Mouse (Mus musculus) hindbrain, postnatal 0 days (tissue): ENCODE results near the gene Tenm3. TPM values are rescaled to one million over a fixed set of nuclear protein-coding genes. Genes with fewer than 3 reads are reported as not detected.

Experiments used
- ATAC-seq: fragments of 200-750 bp; cut with Nextera tagmentation; 2 replicates; pipeline ENCODE4 v1.8.0; 2017; ENCODE audit warnings: mild to moderate bottlenecking, moderate TSS enrichment, moderate library complexity
- DNase-seq: peaks from one replicate; pipeline ENCODE4 v3.0.0-alpha.2; 2015; ENCODE audit warnings: low spot score
- H3K27ac ChIP-seq: fragments of 300-500 bp; sonication (generic); 2 replicates; pipeline ENCODE4 v1.5.1; 2014; ENCODE audit warnings: mild to moderate bottlenecking
- H3K27me3 ChIP-seq: fragments of 300-500 bp; sonication (generic); 2 replicates; pipeline ENCODE4 v1.6.1; 2014; ENCODE audit warnings: low read length, mixed read lengths; ENCODE audit not compliant: insufficient read depth
- H3K36me3 ChIP-seq: fragments of 300-500 bp; sonication (generic); 2 replicates; pipeline ENCODE4 v1.6.1; 2014; ENCODE audit warnings: low read length, mixed read lengths; ENCODE audit not compliant: insufficient read depth
- H3K4me1 ChIP-seq: fragments of 300-500 bp; sonication (generic); 2 replicates; pipeline ENCODE4 v1.6.1; 2014; ENCODE audit warnings: antibody characterized with exemption, low read length, mixed read lengths; ENCODE audit not compliant: insufficient read depth
- H3K4me2 ChIP-seq: fragments of 300-500 bp; sonication (generic); 2 replicates; pipeline ENCODE4 v1.6.1; 2014; ENCODE audit warnings: low read depth, mild to moderate bottlenecking, low read length, moderate library complexity, mixed read lengths
- H3K4me3 ChIP-seq: fragments of 300-500 bp; sonication (generic); 2 replicates; pipeline ENCODE4 v1.5.1; 2014; ENCODE audit warnings: low read length
- H3K9ac ChIP-seq: fragments of 300-500 bp; sonication (generic); replicated peaks from 2 replicates; pipeline ENCODE4 v1.6.1; 2014; ENCODE audit warnings: mild to moderate bottlenecking, low read length, moderate library complexity, mixed read lengths
- H3K9me3 ChIP-seq: fragments of 300-500 bp; sonication (generic); 2 replicates; pipeline ENCODE4 v1.6.1; 2016; ENCODE audit warnings: low read length, mixed read lengths
- CTCF ChIP-seq: IDR thresholded peaks from 2 replicates; pipeline ENCODE4 v1.5.1; 2016; ENCODE audit warnings: antibody characterized with exemption, control low read depth, low read depth
- WGBS: fragments of 180-500 bp; shearing (Covaris S2); extraction: QIAGEN DNeasy Blood & Tissue Kit; methylation state at CpG from one replicate; pipeline ENCODE4 v1.1.7; 2014; 5-methylcytosine and 5-hydroxymethylcytosine counted together
- polyA plus RNA-seq: library from polyadenylated mRNA; unstranded; fragments of >200 nt; fragmentation: Nextera tagmentation; extraction: Ambion mirVana; gene quantifications from 2 replicates; pipeline ENCODE4 v1.2.1, GENCODE M21; 2015
- total RNA-seq: library from RNA; depleted of rRNA; stranded (reverse); fragments of >200 nt; gene quantifications from 2 replicates; pipeline ENCODE4 v1.2.3, GENCODE M21; 2014

Tenm3 gene
- total and polyA plus RNA-seq, 2 experiments from 2014 or later = 21.3 to 151 TPM

GRCm38 (mm10) chr8:48231389-48231788, 612.4 kb downstream of the Tenm3 start:
- no peak for TF ChIP-seq CTCF
- H3K4me1 ChIP-seq = no peaks in the 10 kb centered on the region
- no peak for ATAC-seq
- DNase-seq = no peak
- 74% methylated on average over 9 of the region's 9 CpGs for WGBS
- no peak overlapping the region for H3K9ac ChIP-seq
- H3K27me3 ChIP-seq = no peaks in the 10 kb centered on the region
- no peak overlapping the region for H3K4me2 ChIP-seq
- H3K27ac ChIP-seq = no peak overlapping the region
- peaks cover 8% of the 10 kb centered on the region; the same call in 1 of the 2 replicates for H3K36me3 ChIP-seq
- 0 out of 2 replicates have a peak, but pooled peaks cover 4% of the 10 kb centered on the region for H3K9me3 ChIP-seq
- H3K4me3 ChIP-seq = no peak overlapping the region

GRCm38 (mm10) chr8:48228676-48229075, 615.1 kb downstream of the Tenm3 start:
- no peak for TF ChIP-seq CTCF
- no peak overlapping the region for H3K27ac ChIP-seq
- H3K9ac ChIP-seq = no peak overlapping the region
- no peak overlapping the region for H3K4me2 ChIP-seq
- 99% methylated on average over 35 of the region's 35 CpGs for WGBS
- no peaks in the 10 kb centered on the region for H3K9me3 ChIP-seq
- no peak for ATAC-seq
- no peak overlapping the region for H3K4me3 ChIP-seq
- H3K36me3 ChIP-seq = peaks cover 8% of the 10 kb centered on the region; the same call in 1 of the 2 replicates
- no peaks in the 10 kb centered on the region for H3K27me3 ChIP-seq
- DNase-seq = no peak
- 0 out of 2 replicates have a peak, but pooled peaks cover 8% of the 10 kb centered on the region for H3K4me1 ChIP-seq

- no peaks in the 10 kb centered on the region for H3K27me3 ChIP-seq
- DNase-seq (no peak), ATAC-seq (no peak)
- H3K27ac ChIP-seq = no peak overlapping the region
- H3K9me3 ChIP-seq = no peaks in the 10 kb centered on the region
- no peak overlapping the region for H3K9ac ChIP-seq
- 0 out of 2 replicates have a peak, but pooled peaks cover 8% of the 10 kb centered on the region for H3K4me1 ChIP-seq
- peaks cover 8% of the 10 kb centered on the region; the same call in 1 of the 2 replicates for H3K36me3 ChIP-seq
- H3K4me2 ChIP-seq = peak overlapping the region; percentile 30
- no peak overlapping the region for H3K4me3 ChIP-seq
- 21% methylated on average over 11 of the region's 11 CpGs for WGBS
- no peak for TF ChIP-seq CTCF
These were observed 619.0 kb downstream of the Tenm3 start for GRCm38 (mm10) chr8:48224753-48225152.

GRCm38 (mm10) chr8:48222429-48222769, 621.4 kb downstream of the Tenm3 start:
- Histone ChIP-seq H3K27ac (no peak overlapping the region), H3K9me3 (no peaks in the 10 kb centered on the region), H3K27me3 (no peaks in the 10 kb centered on the region), H3K4me2 (peak overlapping the region; percentile 62), H3K9ac (no peak overlapping the region), H3K4me3 (peak overlapping the region; percentile 30), H3K36me3 (no peaks in the 10 kb centered on the region), H3K4me1 (0 out of 2 replicates have a peak, but pooled peaks cover 8% of the 10 kb centered on the region)
- peak; percentile 97 for DNase-seq
- 10% methylated on average over 11 of the region's 11 CpGs for WGBS
- TF ChIP-seq CTCF = peak; percentile 95
- peak; percentile 85 for ATAC-seq

- Histone ChIP-seq H3K9me3 (no peaks in the 10 kb centered on the region), H3K4me2 (peak overlapping the region; percentile 62), H3K4me3 (peak overlapping the region; percentile 30), H3K9ac (no peak overlapping the region), H3K27me3 (no peaks in the 10 kb centered on the region), H3K4me1 (0 out of 2 replicates have a peak, but pooled peaks cover 8% of the 10 kb centered on the region), H3K27ac (no peak overlapping the region), H3K36me3 (no peaks in the 10 kb centered on the region)
- TF ChIP-seq CTCF = no peak
- ATAC-seq (peak; percentile 53), DNase-seq (no peak)
- WGBS = 8% methylated on average over 16 of the region's 16 CpGs
These were observed 621.9 kb downstream of the Tenm3 start for GRCm38 (mm10) chr8:48221724-48222428.

- no peak overlapping the region for H3K9ac ChIP-seq
- TF ChIP-seq CTCF = no peak
- no peak for ATAC-seq
- H3K27me3 ChIP-seq = no peaks in the 10 kb centered on the region
- no peak for DNase-seq
- no peaks in the 10 kb centered on the region for H3K36me3 ChIP-seq
- no peaks in the 10 kb centered on the region for H3K9me3 ChIP-seq
- WGBS = 80% methylated on average over 11 of the region's 11 CpGs
- no peak overlapping the region for H3K27ac ChIP-seq
- no peak overlapping the region for H3K4me3 ChIP-seq
- H3K4me1 ChIP-seq = 0 out of 2 replicates have a peak, but pooled peaks cover 8% of the 10 kb centered on the region
- no peak overlapping the region for H3K4me2 ChIP-seq
These were observed 622.4 kb downstream of the Tenm3 start for GRCm38 (mm10) chr8:48221304-48221703.
